Mouse (Mus musculus) kidney, postnatal 25 days (tissue): ENCODE results near the gene Creg2.
"Not testable (repeated sequence)": the region's sequence is repeated elsewhere in the genome, so short reads cannot be mapped to it uniquely, and the experiment has no call there.

Experiments
- DNase-seq, 2 experiments: peaks; one replicate each; pipeline ENCODE4 v3.0.0; 2021; ENCODE audit warnings: mixed read lengths in 2 of 2

Creg2 gene

DNA sequence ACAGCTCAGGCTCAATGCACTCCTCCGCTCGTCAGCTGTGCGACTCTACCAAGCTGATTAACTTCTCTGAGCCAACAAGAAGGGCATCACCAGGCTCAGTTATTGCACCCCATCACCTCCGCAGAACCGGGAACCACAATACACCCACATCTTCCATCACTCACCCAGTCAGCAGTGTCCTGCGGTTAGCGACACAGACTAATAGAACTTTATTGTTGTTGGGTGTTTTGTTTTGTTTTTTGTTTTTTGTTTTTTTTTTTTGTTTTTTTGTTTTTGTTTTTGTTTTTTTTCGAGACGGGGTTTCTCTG is at the start of gene Creg2:
TSS of gene Creg2 (minus strand) at position 234 of the 308 bp plus-strand sequence.
- no peak for DNase-seq

DNA sequence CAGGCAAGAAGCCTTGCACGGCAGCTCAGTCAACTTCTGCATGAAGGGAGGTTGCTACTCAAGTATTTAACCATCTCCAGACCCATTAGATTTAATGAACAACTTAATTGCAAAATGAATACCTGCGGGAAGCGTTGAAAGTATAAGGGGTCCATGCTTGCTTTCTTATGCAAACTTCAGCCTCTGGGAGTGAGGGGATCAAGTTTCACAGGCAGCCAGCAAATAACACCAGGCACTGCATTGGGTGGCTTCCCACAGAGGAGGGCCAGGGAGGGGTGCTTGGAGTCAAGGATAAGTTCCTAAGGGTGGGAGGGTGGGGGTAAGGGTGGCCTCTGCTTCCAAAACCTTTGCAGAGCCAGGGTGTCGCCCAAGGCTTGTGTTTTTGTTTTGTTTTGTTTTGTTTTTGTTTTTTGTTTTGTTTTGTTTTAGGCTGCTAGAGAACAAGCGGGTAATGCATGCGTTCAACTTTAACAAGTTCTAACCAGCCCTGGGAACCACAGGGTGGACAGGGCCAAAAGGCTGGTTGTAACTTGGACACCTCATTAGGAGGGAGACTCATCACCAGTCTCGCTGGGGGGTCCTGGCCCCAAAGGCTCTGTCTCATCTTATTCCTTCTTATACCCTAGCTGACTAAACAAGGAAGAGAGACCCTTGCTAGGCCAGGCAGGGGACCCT is 49.5 kb upstream of the Creg2 start:
- no peak for DNase-seq

- peak in 1 of 2 experiments; percentile 57 for DNase-seq
Measured at GRCm38 (mm10) chr1:39698456-39698855, 47.2 kb upstream of the Creg2 start.

DNA sequence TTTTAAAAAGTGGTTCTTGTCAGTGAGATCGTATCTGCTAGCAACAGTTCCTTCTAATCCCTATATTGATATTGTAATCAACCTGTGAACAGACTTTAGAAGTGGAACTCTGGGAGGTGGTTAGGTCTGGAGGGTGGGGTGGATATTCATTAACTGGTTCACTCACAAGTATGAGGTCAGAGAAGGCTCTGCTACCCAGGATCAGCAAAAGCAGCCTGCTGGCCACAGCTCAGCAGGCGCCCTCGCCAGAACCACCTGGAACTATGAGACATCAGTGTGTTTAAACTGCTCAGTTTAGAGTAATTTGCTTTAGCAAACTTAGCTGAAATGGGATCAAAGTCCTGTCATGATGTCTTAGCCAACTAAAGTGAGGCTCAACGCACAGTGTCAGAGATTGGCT is 43.9 kb upstream of the Creg2 start:
- DNase-seq = peak; percentile 36 to 71

GRCm38 (mm10) chr1:39694756-39695155 is 43.5 kb upstream of the Creg2 start:
- peak; percentile 30 to 64 for DNase-seq

DNA sequence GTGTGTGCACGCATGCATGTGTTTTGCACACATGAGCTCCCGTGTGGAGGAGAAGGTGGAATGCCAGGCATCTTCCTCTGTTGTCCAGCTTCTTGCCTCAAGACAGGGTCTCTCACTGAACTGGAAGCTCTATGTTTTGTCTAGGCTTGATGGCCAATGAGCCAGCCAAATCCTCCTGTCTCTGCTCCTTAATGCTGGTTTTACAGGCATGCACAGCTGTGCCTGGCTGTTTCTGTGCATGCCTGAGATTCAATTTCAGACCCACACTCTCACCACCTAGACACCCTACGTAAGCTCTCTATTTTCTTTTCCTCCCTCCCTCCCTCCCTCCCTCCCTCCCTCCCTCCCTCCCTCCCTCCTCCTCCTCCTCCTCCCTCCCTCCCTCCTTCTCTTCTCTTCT is 40.7 kb upstream of the Creg2 start:
- no peak for DNase-seq

DNA sequence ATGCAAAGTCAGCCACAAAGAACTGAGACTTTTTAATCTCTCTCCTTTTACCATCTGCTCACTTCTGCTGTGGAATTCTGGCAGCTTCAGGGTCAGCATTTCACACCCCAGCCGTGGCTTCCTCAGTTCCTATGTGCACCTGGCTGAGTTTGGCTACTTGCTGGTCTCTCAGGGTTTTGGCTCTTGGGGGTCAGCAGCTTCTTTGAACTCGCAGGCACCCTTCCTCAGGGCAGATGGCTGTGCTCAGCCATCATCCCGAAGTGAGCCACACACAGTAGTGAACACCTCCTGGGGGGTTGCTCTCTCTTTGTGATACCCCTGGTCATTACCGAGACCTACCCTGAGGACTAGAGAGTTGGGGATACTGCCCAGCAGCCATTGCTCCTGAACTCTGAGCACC is 39.8 kb upstream of the Creg2 start:
- DNase-seq = no peak

DNA sequence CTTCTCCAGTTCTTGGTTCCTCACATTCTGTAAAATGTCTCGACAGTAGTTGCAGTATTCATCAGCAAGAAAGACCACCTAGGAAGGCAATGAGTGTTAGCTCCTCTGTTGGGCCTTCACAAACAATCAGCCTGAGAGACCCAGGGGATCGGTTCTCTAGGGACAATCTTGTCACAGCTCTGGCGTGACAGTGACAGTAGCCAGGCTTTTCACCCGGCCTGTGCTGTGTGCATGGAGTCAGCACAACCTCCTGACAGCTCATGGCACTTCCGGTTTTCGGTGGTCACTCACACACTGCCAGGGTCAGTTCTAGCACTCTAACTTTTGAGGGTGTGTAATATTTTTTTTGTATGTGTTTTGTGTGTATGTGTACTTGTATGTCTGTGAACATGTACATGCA is 37.3 kb upstream of the Creg2 start:
- no peak for DNase-seq

DNA sequence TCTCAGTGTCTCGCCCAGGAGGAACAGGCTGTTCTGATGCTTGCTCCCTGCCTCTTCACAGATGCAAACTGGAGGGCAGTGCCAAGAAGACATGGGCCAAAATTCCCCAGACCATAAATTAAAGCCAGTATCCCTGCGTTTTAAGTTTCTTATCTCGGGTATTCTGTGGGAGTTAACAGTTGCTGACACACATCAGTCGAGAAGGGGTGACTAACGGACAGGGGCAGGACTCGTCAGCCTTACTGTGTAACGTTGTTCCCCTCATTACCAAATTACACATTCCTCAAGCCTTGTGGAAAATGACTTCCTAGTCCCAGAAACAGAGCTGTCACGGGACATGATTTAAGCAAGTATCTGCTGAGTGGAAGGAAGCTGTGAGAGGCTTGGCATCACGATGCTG is 36.0 kb upstream of the Creg2 start:
- DNase-seq = no peak

DNA sequence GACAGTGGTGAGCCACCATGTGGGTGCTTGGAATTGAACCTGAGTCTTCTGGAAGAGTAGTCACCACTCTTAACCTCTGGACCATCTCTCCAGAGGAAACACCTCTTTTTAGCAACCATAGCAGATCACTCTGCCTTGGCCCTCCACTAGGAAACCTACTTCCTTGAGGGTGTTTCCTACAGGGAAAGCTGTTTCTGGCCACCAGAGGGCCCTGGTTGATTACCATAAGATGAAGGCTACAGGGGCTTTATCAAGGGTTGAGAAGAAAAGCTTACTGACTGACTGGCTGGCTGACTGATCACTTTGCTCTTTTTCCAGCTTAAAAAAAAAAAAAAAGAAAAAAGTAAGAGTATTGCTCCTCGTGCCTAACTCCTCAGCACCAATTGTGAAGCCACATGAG is 34.6 kb upstream of the Creg2 start:
- peak; percentile 86 to 92 for DNase-seq

GRCm38 (mm10) chr1:39681638-39682037 is 30.4 kb upstream of the Creg2 start:
- DNase-seq = no peak

DNA sequence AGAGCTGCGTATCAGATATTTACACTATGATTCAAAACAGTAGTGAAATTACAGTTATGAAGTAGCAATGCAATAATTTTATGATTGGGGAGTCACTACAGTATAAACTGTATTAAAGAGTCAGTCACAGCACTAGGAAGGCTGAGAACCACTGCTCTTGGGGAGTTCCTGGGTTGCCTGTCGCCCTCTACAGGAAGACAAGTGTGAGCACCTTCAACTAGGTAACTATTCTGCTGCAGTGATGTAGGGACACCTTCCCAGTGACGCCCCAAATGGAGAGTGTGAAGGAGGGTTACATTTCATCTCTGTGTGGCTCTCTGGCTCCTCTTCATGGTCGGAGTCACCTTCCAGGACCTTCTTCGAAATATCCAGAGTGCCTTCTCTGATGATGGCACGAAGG is 29.3 kb upstream of the Creg2 start:
- DNase-seq = no peak

DNA sequence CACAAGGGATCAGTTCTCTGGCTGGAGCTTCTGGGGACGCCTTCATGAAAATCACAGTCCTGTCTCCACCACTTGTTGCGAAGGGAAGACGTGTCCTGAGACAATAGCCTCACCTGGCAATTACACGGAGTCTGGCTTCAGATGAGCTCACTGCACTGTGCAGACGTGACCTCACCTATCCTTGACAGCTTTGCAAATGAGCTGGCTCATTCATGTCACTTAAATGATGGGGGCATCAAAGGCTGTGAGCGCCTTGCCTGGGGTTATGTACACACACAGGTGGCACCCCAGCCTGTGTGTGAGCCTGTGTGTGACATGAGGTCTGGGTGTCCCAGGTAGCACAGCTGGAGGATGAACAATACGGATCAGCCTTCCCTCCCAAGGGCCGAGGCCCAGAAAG is 27.6 kb upstream of the Creg2 start:
- DNase-seq = no peak

- DNase-seq = no peak
Measured at GRCm38 (mm10) chr1:39676221-39676876, 25.1 kb upstream of the Creg2 start.

GRCm38 (mm10) chr1:39672362-39673105 is 21.3 kb upstream of the Creg2 start:
- no peak for DNase-seq

DNA sequence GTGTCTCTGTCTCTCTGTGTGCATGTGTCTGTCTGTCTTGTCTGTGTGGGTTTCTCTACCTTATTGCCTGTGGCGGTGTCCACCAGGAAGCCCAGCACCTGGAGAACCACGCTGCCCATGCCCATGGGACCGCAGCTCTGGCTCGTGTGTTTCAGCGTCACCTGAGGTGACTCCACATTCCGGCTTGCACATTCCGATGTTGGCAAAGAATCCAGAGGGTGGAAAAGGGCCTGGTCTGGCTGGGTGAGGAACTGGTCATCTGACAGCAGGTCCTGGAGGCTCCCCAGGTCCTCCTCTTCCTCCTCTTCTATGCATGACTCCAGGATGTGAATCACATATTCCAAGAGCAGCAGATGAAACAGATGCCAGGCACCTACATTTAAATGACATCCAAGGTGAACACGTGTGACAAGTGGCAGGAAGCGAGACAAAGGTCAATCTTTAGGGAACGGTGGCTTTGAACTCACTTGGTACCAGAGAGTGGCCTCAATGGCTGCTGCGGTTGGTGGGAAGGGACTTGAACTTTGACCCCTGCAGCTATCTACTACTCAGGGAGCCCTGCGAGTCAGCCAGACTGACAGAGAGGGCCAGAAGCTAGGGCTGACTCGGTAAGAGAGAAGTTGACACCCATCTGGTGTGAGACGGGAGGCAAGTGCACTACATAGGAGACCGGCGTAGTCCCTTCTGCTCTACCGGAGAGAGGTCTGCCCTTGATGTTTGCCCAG is 19.1 kb upstream of the Creg2 start:
- no peak for DNase-seq

DNA sequence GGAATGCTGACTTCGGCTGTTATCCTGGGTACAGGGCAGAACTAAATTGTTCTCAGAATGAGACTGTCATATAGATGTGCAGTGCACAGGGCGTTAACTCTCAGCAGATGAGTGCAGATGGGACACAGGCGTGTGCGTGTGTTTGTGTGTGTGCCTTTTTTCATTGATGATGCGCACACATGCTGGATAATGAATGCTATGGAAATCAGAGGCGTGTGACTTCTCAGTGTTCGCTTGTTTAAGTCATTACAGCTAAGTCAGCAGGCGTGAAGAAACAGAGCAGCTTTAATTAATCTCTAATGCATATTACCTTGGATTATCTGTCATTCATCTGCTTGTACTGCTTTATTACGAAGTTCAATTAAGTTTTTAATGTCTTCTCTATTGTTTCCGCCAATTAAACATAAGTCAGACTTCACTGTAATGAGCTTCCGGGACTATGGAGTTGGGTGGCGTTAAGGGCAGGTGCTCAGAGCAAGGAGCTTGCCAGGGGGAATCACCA is 15.5 kb upstream of the Creg2 start:
- DNase-seq = no peak

DNA sequence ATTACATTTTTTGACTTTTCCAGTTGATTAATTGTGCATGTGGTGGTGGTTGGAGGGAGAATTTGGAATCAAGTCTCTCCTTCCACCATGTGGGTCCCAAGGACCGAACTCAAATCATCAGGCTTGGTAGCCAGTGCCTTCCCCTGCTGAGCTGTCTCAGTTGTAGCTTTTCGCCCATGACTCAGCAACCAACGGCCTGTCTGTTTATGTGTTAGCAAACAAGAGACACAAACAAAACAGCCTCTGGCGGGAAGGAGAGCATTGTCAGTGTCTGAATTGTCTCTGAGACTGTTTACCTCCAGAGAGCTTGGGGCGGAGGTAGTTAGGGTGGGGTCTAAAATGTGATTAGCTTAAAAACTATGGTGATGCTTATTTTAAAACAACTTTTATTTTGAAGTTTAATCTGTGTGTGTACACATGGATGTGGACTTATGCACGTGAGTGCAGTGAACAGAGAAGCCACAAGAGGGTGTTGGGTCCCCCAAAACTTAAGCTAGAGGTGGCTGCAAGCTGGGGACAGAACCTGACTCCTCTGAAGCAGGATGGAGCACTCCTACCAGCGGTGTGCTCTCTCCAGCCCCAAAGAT is 12.9 kb upstream of the Creg2 start:
- DNase-seq = no peak

- no peak for DNase-seq
Measured at GRCm38 (mm10) chr1:39663050-39663449, 11.8 kb upstream of the Creg2 start.

GRCm38 (mm10) chr1:39656976-39657529 is 5.8 kb upstream of the Creg2 start:
- no peak for DNase-seq

DNA sequence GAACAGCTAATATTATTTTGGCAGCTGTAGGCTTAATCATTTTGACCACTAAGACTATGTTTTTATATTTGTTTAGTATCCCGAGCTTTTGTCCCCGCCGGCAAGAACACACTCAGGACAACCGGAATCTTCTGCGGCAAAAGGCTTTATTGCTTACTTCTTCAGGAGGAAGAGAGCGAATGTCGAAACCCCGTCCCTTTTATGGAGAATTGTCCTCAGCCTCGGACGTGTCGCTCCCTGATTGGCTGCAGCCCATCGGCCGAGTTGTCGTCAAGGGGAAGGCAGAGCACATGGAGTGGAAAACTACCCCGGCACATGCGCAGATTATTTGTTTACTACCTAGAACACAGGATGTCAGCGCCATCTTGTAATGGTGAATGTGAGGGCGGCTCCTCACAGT is 3.6 kb upstream of the Creg2 start:
- DNase-seq = not testable (repeated sequence)

DNA sequence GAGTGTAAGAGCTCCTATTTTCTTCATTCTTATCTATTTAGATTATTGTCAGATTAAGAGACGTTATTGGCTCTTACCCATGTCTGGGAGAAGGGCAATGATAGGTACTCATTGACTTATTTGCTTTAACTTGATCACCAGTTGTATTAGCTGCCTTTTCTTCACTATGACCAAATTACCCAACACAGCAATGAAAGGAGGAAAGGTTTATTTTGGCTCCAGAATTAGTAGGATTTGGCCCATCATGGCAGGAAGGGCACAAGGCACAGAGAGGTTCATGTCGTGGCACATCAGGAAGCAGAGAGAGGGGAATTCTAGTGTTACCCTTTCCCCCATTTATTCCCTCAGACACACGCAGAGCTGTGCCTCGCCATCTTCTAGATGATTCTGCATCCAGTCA is 1.8 kb upstream of the Creg2 start:
- DNase-seq = no peak
